ENCODE assay signal across 8 mouse cellular contexts in the genomic region with DNA sequence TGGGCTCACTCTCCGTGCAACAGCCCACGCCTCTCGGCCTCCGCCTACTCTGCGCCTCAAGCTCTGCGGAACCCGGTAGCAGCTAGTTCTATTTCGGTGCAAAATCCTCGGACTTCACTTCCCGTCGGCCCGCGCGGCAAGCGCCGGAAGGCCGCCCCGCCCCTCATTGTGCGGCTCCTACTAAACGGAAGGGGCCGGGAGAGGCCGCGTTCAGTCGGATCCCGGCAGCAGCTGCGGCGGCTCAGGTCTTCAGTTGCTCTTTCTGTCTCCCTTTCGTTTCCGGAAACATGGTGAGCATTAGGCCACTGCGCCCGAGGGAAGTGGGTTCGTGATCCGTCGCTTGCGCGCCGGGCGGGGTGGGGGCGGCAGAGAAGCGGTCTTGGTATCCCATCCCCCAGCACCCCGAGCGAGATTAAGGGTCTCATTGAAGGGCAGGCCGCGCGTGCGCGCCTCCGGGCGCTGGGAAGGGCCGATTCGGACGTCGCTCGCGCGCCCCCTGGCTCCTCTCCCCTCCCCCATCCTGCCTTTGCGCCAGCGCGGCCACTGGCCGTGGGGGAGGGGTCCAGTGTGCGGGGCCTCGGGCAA. TPM values are rescaled to one million over a fixed set of nuclear protein-coding genes. Genes with fewer than 3 reads are reported as not detected.
DNase-seq lines count a peak whose midpoint lies in the region; ATAC-seq and TF ChIP-seq lines count a peak whose summit lies in the region.

Gene Cfl1 (plus strand): TSS at position 143 of the 585 bp plus-strand sequence.

- peaks cover 31% of the 10 kb centered on the region for H3K79me2 ChIP-seq in MEL (ENCODE audit: control insufficient read depth, insufficient read depth, low read length, poor library complexity)

- no peaks in the 10 kb centered on the region for H3K9me3 ChIP-seq in MEL (replicated peaks; ENCODE audit: insufficient read depth, low read length)
- no peaks in the 10 kb centered on the region for H3K9me3 ChIP-seq in lung, embryonic 16.5 days (ENCODE audit: control insufficient read depth, low read length)

- DNase-seq in MEL (ENCODE audit: low read depth, low spot score), result peak; percentile 98
- DNase-seq in cerebellum, adult 2 months, result peak; percentile 94 to 97
- peak; percentile 96 for DNase-seq in forelimb bud, embryonic 11.5 days (ENCODE audit: low read depth, low spot score)
- DNase-seq in layer of hippocampus, adult 9-10 months (ENCODE audit: low spot score), result peak; percentile 88
- peak; percentile 86 for DNase-seq in ovary, postnatal 10 days (ENCODE audit: low spot score)
- DNase-seq in thymus, postnatal 10 days (ENCODE audit: low spot score in 2 of 2), result peak; percentile 94 to 95

- H3K9ac ChIP-seq in MEL (ENCODE audit: control insufficient read depth, low read depth, low read length, poor library complexity, severe bottlenecking), result peak within 1 kb of the TSS; percentile 99
- peak within 1 kb of the TSS; percentile 92 for H3K9ac ChIP-seq in lung, embryonic 16.5 days (ENCODE audit: low read length)

- H3K4me1 ChIP-seq in MEL (ENCODE audit: control insufficient read depth in 1 of 2, insufficient read depth in 2 of 2, low read length in 2 of 2), result peaks cover 0 to 12% of the 10 kb centered on the region in 2 experiments; a peak in 2 of 4 replicates
- H3K4me1 ChIP-seq in cerebellum, adult 2 months (ENCODE audit: control insufficient read depth, insufficient read depth, low read length), result peaks cover 17% of the 10 kb centered on the region
- peaks cover 35% of the 10 kb centered on the region for H3K4me1 ChIP-seq in lung, embryonic 16.5 days (replicated peaks; ENCODE audit: control insufficient read depth, insufficient read depth, low read length)

- peak within 1 kb of the TSS; percentile 93 for H3K27ac ChIP-seq in MEL (ENCODE audit: control insufficient read depth, low read depth, low read length)
- H3K27ac ChIP-seq in cerebellum, adult 2 months (ENCODE audit: insufficient read depth, low read length), result peak within 1 kb of the TSS; percentile 92
- peak within 1 kb of the TSS; percentile 98 for H3K27ac ChIP-seq in lung, embryonic 16.5 days (ENCODE audit: low read length)

- TF ChIP-seq RAD21 in MEL (IDR thresholded peaks at IDR 0.05; ENCODE audit: low read depth, low read length), result no peak

- no peaks in the 10 kb centered on the region for H3K27me3 ChIP-seq in MEL (ENCODE audit: control insufficient read depth in 1 of 2, insufficient read depth in 2 of 2, low read length in 2 of 2)
- no peaks in the 10 kb centered on the region for H3K27me3 ChIP-seq in cerebellum, adult 2 months (ENCODE audit: control insufficient read depth, insufficient read depth, low read length)
- no peaks in the 10 kb centered on the region for H3K27me3 ChIP-seq in lung, embryonic 16.5 days (ENCODE audit: control insufficient read depth, insufficient read depth, low read depth, low read length)

- peak in 1 of 2 experiments; percentile 27; a peak in 1 of 4 replicates for TF ChIP-seq EP300 in MEL (IDR thresholded peaks at IDR 0.05; ENCODE audit: low read depth in 1 of 2, low read length in 2 of 2)

- H3K4me3 ChIP-seq in MEL (ENCODE audit: control insufficient read depth in 1 of 2, insufficient read depth in 1 of 2, low read depth in 2 of 2, low read length in 2 of 2), result peak within 1 kb of the TSS; percentile 80 to 87
- H3K4me3 ChIP-seq in cerebellum, adult 2 months (replicated peaks; ENCODE audit: insufficient read depth, low read depth, low read length), result peak within 1 kb of the TSS; percentile 88
- H3K4me3 ChIP-seq in lung, embryonic 16.5 days (ENCODE audit: low read length), result peak within 1 kb of the TSS; percentile 85

- peaks cover 0 to 13% of the 10 kb centered on the region in 2 experiments for H3K36me3 ChIP-seq in MEL (ENCODE audit: control insufficient read depth in 1 of 2, insufficient read depth in 2 of 2, low read length in 2 of 2)
- H3K36me3 ChIP-seq in lung, embryonic 16.5 days (ENCODE audit: control insufficient read depth, insufficient read depth, low read length), result peaks cover 25% of the 10 kb centered on the region

- TF ChIP-seq POLR2A in MEL (IDR thresholded peaks at IDR 0.05; ENCODE audit: control insufficient read depth in 1 of 2, insufficient read depth in 1 of 2, low read depth in 1 of 2, low read length in 2 of 2, poor library complexity in 1 of 2), result peak; percentile 94 to 98
- TF ChIP-seq POLR2A in cerebellum, adult 2 months (IDR thresholded peaks at IDR 0.05; ENCODE audit: borderline replicate concordance, insufficient read depth, low read length), result peak; percentile 89

- ATAC-seq in hematopoietic stem cell, adult 5-6 weeks (replicated peaks in 1 of 2; ENCODE audit: insufficient read depth in 1 of 2, low FRiP score in 2 of 2, low TSS enrichment in 1 of 2, low read depth in 1 of 2, poor library complexity in 2 of 2, severe bottlenecking in 2 of 2), result peak; percentile 40 to 44
- peak; percentile 66 for ATAC-seq in lung, embryonic 16.5 days (ENCODE audit: low read depth)

- peak within 1 kb of the TSS; percentile 94 for H3K4me2 ChIP-seq in lung, embryonic 16.5 days (ENCODE audit: low read depth, low read length)

- peak in 1 of 3 experiments; percentile 17; a peak in 1 of 6 replicates for TF ChIP-seq CTCF in MEL (IDR thresholded peaks at IDR 0.05 in 2 of 3, conservative IDR thresholded peaks at IDR 0.05 in 1 of 3; ENCODE audit: control insufficient read depth in 1 of 3, insufficient read depth in 1 of 3, low read depth in 2 of 3, low read length in 3 of 3, poor library complexity in 1 of 3, severe bottlenecking in 1 of 3)
- no peak for TF ChIP-seq CTCF in cerebellum, adult 2 months (IDR thresholded peaks at IDR 0.05; ENCODE audit: borderline replicate concordance, insufficient read depth, low read depth, low read length)

- WGBS in cerebellum, adult 2 months, result 1% methylated on average over 62 of the region's 62 CpGs
- under 1% methylated on average over 50 of the region's 62 CpGs for WGBS in lung, embryonic 16.5 days

TF ChIP-seq in MEL, 35 proteins besides CTCF, POLR2A, EP300 and RAD21 (continues in another document):
- TF ChIP-seq MYB (IDR thresholded peaks at IDR 0.05; ENCODE audit: low read depth, low read length) (no peak), POLR2AphosphoS5 (IDR thresholded peaks at IDR 0.05; ENCODE audit: borderline replicate concordance, low read depth, low read length) (peak; percentile 87; the same call in 1 of the 2 replicates), MAZ (IDR thresholded peaks at IDR 0.05; ENCODE audit: low read depth, low read length) (no peak; the same call in 1 of the 2 replicates), ETS1 (IDR thresholded peaks at IDR 0.05; ENCODE audit: low read depth, low read length) (no peak; the same call in 1 of the 2 replicates), POLR2AphosphoS2 (IDR thresholded peaks at IDR 0.05; ENCODE audit: low read length) (peak; percentile 87), RCOR1 (IDR thresholded peaks at IDR 0.05; ENCODE audit: low read depth, low read length) (no peak), TCF12 (IDR thresholded peaks at IDR 0.05; ENCODE audit: low read depth, low read length) (peak; percentile 65; the same call in 1 of the 2 replicates), BHLHE40 (IDR thresholded peaks at IDR 0.05; ENCODE audit: borderline replicate concordance, low read depth, low read length) (no peak), NRF1 (IDR thresholded peaks at IDR 0.05; ENCODE audit: insufficient read depth, low read depth, low read length, poor library complexity, severe bottlenecking) (peak; percentile 66), SMC3 (IDR thresholded peaks at IDR 0.05; ENCODE audit: low read depth, low read length) (no peak), ELF1 (IDR thresholded peaks at IDR 0.05; ENCODE audit: low read depth, low read length) (peak; percentile 93), CHD1 (IDR thresholded peaks at IDR 0.05; ENCODE audit: low read depth, low read length) (no peak), MEF2A (IDR thresholded peaks at IDR 0.05; ENCODE audit: extremely low read depth, insufficient replicate concordance, low read depth, low read length, poor library complexity, severe bottlenecking) (peak; percentile 62; the same call in 1 of the 2 replicates), MYC (IDR thresholded peaks at IDR 0.05; ENCODE audit: low read depth, low read length) (no peak), E2F4 (IDR thresholded peaks at IDR 0.05; ENCODE audit: borderline replicate concordance, low read depth, low read length) (no peak), ZNF384 (IDR thresholded peaks at IDR 0.05; ENCODE audit: low read depth, low read length) (no peak), JUND (IDR thresholded peaks at IDR 0.05; ENCODE audit: low read depth, low read length) (no peak), SIN3A (IDR thresholded peaks at IDR 0.05; ENCODE audit: low read length) (peak; percentile 75; the same call in 1 of the 2 replicates), NELFE (IDR thresholded peaks at IDR 0.05; ENCODE audit: low read depth, low read length) (peak; percentile 99), ZMIZ1 (IDR thresholded peaks at IDR 0.05; ENCODE audit: low read depth, low read length) (peak; percentile 89), MAFK (IDR thresholded peaks at IDR 0.05; ENCODE audit: borderline replicate concordance, low read depth, low read length) (no peak), CHD2 (IDR thresholded peaks at IDR 0.05; ENCODE audit: low read length) (peak; percentile 43; the same call in 1 of the 2 replicates), ZKSCAN1 (IDR thresholded peaks at IDR 0.05; ENCODE audit: low read depth, low read length) (no peak), UBTF (IDR thresholded peaks at IDR 0.05; ENCODE audit: borderline replicate concordance, insufficient read depth, low read depth, low read length) (no peak), GATA1 (IDR thresholded peaks at IDR 0.05; ENCODE audit: low read depth, low read length) (no peak), TAL1 (IDR thresholded peaks at IDR 0.05; ENCODE audit: low read length) (no peak), MXI1 (IDR thresholded peaks at IDR 0.05; ENCODE audit: low read depth, low read length) (0 out of 2 replicates have a peak, but pooled peaks have one; percentile 71), USF2 (IDR thresholded peaks at IDR 0.05; ENCODE audit: borderline replicate concordance in 1 of 2, insufficient read depth in 1 of 2, low read depth in 1 of 2, low read length in 2 of 2) (no peak), HCFC1 (IDR thresholded peaks at IDR 0.05; ENCODE audit: low read depth, low read length) (peak; percentile 97), GABPA (IDR thresholded peaks at IDR 0.05; ENCODE audit: low read depth, low read length) (no peak)

RNA-seq across cellular contexts. Expression of gene Cfl1, which starts in this region (rescaled TPM):
- 880 and 979 TPM in 2 replicates for total RNA-seq in MEL (2012; rRNA removed)
- 1,000 to 10,000 TPM in 1 of 2 experiments, not detected in 1; 2,037 TPM for polyA plus RNA-seq in MEL (2012; ENCODE audit: insufficient read depth in 1 of 2, insufficient read length in 2 of 2, low read depth in 1 of 2, low replicate concordance in 2 of 2, missing spikeins in 1 of 2)
- polyA plus RNA-seq in cerebellum, adult 2 months (2012; rRNA removed), result 1,135 and 1,193 TPM in 2 replicates
- 878 and 953 TPM in 2 replicates for total RNA-seq in hematopoietic stem cell, adult 5-6 weeks (2017)
- 2,553 and 2,793 TPM in 2 replicates for polyA plus RNA-seq in lung, embryonic 16.5 days (2015; fragmentation: Nextera tagmentation; extraction: Ambion mirVana)

Comparison
In these comparisons a context has a peak if more than half of its experiments do, and no peak if none do; other contexts are left out.
1. Peak in every context shown above with its lines: DNase-seq, ATAC-seq, H3K4me3 ChIP-seq and H3K27ac ChIP-seq.